Mouse (Mus musculus) testis, postnatal 14 days (tissue): ENCODE data around the gene Ubr4.
"Not testable (repeated sequence)": the region's sequence is repeated elsewhere in the genome, so short reads cannot be mapped to it uniquely, and the experiment has no call there.

Experiments used
- DNase-seq: peaks from one replicate; pipeline ENCODE4 v3.0.0; 2021; ENCODE audit warnings: low spot score

Gene Ubr4

DNA sequence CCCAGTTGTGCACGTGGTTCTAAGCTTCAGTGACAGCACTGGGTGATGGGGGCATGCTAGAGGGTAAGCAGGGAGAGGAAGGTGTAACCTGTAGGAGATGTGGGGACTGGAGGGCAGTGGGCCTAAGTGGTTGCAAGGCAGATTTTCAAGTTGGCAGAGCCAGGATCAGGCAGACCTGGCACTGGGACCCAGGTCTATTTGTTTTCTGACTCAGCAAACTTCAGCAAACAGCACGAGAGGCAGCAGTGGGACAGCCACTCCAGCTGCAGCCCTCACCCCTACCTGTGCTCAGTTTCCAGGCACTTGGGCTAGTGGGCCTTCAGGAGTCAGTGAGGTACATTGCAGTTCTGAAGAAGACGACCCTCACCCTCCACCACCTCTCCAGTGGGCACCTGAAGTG lies 4.8 kb downstream of the Ubr4 start:
- DNase-seq = no peak

DNA sequence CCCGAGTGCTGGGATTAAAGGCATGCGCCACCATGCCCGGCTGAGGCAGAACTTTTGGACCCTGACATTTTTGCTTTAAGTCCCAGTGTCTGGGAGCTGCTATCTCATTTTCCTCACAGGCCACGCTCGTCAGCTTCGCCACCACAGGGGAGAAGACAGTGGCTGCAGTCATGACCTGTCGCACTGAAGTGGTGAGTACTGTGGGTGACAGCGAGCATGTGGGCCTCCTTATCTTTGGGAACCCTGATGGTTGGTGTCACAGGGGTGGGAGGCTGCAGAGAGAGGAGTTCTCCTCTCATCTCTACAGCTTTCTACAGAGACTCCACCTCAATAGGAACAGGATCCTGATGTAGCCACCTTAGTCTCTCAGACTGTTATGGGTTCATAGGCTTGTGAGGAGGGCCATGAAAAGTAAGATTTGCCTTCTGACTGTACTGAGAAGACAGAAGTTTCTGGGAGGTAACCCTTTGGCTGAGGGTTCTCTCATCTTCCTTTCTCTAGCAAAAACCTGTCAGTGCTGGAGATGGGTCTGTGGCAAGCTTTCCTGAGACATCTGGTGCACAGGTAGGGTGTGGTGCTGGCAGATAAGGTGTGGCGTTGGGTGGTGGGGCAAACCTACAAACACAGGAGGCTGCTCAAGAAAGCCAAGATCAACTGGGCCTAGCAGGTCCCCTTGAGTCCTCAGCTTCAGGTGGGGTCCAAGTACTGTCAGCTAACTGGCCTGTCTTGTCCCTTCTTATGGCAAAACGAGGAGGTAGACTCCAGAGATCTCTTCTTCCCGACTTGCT lies 8.5 kb downstream of the Ubr4 start:
- no peak for DNase-seq

DNA sequence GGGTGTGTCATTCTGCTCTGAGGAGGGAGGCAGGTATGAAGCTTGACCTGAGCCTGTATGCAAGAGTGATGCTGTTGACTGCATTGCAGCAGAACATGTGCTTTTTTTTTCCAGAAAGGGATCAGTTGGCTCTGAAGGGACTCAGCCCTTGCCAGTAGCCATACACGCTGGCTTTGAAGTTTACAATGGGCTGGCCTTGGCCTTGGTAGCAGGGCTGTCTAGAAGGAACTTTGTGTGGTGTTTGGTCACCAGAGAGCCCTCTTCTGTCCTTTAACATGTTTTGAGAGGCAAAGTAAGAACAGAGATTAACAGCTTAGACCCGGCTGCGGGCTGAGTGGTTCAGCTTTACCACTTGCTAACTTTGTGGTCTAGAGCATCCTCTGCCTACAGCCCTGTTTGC lies 14.9 kb downstream of the Ubr4 start:
- no peak for DNase-seq

DNA sequence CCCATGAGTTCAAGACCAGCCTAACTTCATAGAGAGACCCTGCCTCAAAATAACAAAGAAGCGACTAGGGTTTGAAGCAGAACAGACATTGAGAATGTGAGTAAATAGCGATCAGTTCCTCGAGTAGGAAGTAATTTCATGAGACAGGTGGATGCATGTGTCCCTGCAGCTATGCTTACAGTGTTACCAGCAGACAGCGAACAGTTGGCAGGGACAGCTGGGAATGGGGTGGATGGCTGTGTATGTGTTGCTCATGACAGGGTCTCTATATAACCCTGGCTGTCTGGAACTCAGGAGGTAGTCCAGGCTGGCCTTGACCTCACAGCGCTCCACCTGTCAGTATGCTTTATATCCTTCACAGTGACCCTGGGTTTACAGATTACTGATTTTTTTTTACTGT lies 15.6 kb downstream of the Ubr4 start:
- no peak for DNase-seq

DNA sequence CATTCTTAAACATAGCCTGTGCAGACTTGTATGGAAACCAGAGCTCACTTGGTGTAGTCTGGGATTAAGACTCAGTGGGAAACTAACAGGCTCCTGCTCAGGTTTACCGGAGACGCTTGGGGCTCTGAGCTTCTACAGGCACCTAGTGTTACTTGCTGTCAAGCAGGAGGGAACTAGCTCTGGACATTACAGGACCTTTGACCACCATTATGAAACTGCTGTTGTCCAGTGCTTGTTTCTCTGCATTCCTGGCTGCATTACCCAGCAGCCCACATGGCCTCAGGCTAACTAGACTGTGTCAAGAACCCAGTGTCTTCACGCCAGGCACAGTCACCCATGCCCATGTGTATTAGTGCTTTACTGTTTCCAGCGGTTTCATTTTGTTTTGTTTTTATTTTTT lies 20.7 kb downstream of the Ubr4 start:
- no peak for DNase-seq

DNA sequence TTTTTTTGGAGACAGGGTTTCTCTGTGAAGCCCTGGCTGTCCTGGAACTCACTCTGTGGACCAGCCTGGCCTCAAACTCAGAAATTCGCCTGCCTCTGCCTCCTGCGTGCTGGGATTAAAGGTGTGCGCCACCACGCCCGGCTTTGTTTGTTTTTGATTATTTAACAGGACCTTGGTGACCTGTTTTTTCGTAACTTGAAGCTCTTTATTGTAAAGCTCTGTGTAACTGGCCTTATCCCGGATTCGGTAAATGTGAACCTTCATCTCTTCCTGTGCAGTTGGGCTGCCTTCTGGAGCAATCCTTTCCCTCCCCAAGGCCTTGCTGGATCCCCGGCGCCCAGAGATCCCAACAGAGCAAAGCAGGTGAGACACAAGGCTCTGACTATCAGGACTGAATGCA lies 21.1 kb downstream of the Ubr4 start:
- no peak for DNase-seq

DNA sequence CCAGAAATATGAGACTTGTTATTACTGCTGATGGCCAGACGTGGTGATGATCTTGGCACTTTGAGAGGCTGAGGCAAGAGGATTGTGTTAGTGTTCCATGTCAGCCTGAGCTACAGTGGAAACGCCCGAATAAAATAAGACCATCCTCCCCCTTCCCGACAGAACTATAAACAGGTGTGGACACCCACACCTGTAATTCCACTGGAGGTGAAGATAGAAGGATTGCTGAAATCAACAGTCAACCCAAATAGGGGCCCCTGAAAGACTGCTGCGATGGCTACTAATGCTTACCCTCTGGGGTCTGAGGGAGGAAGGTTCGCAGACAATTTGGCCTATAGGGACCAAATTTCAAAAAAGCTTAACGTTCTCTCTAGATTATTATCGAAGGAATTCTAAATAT lies 27.3 kb downstream of the Ubr4 start:
- no peak for DNase-seq

DNA sequence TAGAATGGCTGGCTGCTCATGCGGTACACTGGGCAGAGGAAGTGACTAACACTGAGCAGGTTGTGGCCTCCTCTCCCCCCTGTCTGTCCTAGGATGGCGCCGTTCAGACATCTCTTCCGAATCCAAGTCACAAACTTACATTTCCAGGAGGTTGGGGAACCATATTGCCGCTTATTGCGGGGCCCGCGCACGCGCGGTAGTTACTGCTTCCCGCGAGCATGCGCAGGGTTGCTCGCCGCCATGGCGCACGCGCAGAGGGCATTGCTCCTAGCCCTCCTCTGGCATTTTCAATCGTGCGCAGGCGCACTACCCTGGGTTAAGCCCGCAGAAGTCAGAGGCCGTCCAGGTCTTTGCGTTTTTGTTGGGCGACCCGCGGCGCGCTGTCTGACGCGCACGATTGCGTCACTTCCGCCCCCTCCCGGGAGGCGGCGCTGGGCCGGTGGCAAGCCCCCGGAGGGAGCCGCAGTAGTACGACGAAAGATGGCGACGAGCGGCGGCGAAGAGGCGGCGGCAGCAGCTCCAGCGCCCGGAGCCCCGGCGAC lies 27.9 kb downstream of the Ubr4 start:
- peak; percentile 100 for DNase-seq

DNA sequence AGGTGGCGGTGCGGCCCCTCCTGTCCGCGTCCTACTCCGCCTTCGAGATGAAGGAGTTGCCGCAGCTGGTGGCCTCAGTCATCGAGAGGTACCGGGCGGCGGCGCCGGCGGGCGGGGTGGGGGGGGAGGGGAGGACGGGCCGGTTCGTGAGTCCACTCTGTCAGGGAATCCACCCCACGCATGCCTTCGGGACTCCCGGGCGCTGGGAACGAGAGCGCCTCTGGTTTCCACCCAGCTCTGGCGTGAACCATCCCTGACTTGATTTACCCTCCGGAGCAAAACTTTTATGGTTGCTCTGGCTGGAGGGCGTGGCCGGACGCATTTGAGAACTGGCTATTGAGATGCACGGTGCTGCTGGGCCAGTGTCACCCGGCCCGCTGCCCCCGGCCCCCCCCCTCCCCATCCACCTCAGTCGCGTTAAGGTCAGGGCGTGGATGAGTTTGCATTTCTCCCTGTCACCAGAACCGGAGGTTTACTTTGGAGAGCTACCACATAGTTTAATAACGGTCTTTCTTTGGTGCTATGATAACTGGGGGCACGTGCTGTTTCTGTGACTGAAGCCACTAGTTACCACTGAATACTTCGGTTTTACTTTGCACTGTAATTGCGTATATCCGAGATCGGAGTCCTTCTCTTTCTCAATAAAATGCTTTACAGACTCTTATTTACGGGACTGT lies 28.5 kb downstream of the Ubr4 start:
- no peak for DNase-seq

DNA sequence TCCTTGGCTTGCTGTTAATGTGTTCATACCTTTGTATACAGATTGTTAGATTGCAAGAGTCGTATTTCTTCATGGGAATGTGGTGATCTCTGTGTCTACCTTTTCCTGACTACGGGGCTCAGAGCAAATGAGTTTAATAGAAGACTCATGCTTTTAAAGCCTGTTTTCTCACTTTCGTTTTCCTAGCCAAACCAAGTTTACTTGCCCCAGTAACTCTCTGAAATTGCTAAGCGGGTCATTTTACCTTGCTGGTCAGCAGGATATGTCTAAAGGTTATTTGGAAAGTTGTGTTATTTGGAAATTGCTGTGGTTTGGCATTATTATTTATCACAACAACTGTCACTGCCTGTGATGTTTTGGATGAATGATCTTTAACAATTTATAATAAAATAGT lies 29.0 kb downstream of the Ubr4 start:
- no peak for DNase-seq

DNA sequence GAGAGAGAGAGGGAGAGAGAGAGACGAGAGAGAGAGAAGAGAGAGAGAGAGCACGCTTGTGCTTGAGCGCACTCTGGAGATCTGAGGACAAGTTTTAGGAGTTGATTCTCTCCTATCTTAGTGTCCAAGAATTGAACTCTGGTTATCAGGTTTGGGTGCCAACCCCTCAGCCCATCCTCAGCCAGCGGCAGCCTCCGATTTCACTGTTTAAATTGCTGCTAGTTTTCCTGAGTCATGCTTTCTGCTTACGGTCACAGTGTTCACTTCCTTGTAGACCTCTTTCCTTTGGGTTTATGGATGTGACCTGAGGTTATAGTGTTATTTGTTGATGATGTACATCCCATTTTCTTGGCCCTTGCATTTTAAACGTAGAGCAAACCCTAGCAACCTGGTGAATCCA lies 29.8 kb downstream of the Ubr4 start:
- DNase-seq = no peak

DNA sequence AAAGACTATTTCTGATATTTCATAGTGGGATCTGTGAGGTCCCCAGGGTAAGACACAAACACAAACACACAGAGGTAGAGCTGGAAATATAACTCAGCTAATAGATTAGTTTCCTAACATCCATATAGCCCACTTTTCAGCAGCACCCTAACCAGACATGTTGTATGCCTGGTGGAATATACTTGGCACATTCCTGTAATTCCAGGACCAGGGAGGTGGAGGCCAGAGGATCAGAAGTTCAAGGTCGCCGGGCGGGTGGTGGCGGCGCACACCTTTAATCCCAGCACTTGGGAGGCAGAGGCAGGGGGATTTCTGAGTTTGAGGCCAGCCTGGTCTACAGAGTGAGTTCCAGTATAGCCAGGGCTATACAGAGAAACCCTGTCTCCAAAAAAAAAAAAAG lies 33.4 kb downstream of the Ubr4 start:
- not testable (repeated sequence) for DNase-seq

DNA sequence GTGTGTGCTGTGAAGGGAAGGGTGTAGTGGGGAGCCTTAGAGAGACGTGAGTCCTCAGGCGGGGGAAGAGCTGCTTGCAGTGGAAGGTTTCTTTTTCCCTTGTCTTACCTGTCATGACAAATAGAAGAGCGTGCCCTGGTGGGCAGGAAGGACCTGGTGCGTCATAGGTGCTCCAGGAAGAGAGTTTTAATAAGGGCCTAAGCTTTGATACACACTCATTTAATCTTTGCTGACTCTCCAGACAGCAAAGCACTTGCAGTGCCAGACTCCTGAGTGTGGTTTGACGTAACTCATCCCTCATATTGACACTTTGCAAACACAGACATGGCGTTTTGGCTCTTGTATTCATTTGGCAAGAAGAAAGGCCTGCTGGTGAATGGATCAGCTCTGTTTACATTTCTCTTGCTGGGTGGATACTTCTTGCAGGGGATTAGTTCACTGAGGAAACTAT lies 34.5 kb downstream of the Ubr4 start:
- no peak for DNase-seq

DNA sequence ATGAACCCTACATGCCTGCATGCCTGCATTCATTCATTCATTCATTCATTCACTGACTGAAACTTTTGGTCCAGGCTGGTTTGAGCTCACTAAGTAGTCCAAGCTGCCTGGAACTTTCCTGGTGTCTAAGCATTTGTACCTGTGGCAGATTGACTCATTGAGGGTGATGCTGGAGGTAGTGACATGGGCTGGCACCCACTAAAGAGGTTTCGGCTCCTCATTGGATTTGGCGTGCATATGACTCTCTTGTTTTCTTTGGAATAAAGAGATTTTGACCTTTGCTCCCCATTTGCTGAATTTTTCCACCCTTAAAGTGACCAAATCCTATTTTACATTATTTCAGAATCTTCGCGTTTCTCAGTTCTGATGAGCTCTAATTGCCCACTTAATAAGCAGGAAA lies 37.1 kb downstream of the Ubr4 start:
- DNase-seq = no peak

DNA sequence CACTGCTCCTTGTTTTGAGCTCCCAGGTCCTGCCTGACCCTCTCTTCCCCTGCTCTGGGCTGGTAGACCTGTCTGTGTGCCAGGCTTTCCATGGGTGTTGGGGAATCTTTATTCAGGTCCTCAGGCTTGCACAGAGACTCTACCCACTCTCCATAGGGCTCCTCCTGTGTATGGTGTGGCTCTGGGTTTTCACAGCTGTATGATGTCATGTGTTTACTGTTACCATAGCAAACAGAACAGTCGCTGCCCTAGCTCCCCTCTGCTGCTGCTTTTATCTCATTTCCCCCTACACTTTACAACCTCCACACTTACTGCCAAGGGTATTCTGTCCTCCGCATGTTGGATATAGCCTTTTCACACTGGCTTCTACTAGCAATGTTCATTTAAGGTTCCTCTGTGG lies 43.0 kb downstream of the Ubr4 start:
- no peak for DNase-seq

DNA sequence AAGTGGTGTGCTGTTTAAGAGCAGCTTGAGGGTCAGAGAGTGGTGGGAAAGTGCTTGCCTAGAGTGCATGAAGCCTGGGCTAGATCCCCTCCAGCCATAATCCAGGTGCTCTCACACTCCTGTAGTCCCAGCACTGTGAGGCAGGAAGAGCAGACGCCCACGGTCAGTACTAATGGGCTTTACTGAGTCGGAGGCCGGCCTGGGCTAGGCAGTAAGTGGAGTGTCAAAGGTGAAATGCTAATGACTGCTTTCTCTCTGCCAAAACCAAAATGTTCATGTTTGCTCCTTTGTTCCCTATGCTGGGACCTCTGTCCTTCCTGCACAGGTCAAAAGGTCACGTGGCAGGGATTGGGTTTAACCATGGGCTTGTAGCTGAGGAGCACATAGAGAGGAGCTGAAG lies 48.1 kb downstream of the Ubr4 start:
- DNase-seq = no peak

DNA sequence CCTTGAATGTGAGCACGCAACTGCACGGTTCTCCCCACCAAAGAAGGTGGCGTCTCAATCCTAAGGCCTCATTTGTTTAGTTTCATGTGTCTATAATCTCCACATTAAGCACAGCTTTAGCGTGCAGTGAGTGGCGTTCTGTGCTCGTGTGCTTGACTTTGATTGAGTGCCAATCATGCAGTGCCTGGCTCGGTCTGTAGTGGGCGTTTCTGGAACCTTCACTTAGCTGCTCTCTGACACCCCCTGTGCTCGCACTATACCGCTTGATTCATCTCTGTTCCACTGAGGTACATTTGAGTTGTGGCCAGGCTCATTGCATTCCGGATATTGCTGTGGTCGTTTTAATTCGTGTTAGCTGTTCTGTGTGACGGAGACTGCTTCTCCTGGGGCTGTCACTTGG lies 50.8 kb downstream of the Ubr4 start:
- DNase-seq = no peak

DNA sequence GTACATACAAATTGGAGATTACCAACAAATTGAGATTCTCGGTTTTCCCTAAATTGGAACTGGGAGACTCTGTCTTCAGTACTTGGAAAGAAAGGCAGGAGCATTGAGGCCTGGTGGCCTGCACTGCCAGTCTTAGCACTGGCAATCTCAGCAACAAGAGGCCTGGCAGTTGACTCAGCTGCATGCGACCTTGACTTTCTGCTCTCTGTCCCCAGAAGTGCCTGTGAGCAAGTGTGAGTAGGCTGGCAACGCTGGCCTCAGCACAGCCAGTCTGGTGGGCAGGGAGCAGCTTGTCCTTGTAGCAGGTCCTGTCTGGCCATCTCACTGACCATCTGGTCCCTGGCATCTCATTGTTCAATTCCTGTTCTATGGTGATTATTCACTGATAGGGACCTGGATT lies 58.9 kb downstream of the Ubr4 start:
- no peak for DNase-seq

DNA sequence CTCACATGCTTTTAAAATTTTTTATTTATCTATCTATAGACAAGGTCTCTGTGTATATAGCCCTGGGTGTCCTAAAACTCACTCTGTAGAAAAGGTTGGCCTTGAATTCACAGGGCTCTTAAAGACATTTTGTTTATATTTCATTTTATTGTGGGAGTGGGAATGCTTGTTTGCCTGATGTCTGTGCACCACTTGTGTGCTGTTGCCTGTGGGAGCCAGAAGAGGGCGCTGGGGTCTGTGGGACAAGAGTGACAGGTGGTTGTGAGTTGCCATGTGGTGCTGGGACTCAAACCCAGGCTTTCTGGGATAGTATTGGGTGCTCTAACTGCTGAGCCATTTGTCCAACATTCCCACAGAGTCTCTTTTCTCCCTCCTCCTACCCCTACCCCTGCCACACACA lies 65.5 kb downstream of the Ubr4 start:
- no peak for DNase-seq

DNA sequence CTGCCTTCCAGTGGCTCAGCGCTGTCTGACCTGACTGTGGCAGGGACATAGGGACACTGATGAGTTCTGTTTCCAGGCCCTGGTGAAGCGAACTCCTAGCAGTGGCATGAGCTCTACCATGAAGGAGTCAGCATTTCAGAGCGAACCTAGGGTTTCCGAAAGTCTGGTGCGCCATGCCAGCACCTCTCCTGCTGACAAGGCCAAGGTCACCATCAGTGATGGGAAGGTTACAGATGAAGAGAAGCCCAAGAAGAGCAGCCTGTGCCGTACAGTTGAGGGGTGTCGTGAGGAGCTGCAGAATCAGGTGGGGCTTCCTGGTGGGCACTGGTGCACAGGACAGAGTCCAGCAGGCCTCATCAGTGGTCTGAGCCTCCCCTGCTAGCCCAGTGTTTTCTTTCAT lies 69.2 kb downstream of the Ubr4 start:
- DNase-seq = no peak

DNA sequence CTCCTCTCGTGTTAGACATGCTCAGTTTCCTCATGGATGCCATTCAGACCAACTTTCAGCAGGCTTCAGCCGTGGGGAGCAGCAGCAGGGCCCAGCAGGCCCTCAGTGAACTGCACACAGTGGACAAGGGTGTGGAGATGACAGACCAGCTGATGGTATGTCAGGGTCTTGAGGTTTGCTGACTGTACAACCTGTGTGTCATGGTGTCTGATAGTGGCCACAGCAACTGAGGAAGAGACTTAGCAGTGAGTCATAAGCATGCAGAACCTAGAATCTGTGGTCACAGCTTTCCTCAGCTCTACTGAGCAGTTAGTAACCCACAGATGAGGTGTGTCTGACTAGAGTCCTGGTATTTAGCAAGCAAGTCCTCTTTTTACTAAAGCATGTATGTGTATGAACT lies 70.0 kb downstream of the Ubr4 start:
- DNase-seq = no peak

DNA sequence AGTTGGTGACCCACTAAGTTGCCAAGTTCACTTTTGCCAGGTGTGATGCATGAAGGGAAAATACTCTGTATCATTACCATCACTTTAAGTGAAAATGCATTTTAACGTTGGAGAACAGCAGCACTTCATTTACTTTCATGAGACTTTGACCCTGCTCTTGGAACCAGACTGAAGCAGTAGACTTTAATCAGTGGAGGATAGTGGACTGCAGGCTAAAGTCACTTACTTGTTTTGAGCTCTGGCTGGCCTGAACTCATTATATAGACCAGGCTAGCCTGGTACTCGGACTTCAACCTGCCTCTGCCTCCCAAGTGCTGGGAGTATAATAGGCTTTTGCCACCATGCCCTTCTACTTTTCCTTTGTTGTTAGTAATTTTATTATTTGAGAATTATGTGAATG lies 70.9 kb downstream of the Ubr4 start:
- no peak for DNase-seq

DNA sequence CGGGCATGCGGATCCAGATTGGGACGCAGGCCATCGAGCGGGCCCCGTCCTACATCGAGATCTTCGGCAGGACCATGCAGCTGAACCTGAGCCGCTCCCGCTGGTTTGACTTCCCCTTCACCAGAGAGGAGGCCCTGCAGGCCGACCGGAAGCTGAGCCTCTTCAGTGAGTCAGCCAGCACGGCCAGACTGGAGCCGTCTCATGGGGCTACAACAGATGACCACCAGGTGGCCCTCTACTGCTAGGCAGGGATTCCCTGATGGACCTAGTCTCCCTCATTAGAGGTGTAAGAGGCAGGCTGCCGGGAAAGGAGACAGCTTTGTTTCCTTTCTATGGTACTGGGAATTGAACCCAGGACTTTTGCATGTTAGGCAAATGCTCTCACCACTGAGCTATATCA lies 77.8 kb downstream of the Ubr4 start:
- DNase-seq = peak; percentile 42

DNA sequence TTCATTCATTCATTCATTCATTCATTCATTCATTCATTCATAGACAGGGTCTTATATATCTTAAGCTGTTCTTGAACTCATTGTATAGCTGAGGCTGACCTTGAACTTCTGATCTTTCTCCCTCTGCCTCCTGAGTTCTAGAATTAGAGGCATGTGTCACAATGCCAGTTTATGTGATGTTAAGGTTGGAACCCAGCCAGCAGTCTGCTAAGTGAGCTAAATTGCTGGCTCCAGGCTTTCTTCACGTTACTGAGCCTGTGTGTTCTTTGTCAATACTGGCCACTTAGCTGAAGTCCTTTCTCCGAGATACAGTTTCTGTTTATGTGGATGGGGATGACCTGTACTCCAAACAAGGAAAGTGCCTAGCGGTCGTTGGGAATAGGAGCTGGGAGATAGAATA lies 78.5 kb downstream of the Ubr4 start:
- DNase-seq = no peak
